Mouse (Mus musculus) T-helper 1 cell (primary cell): ENCODE measurements around the gene Celsr1.

Experiments
- in situ Hi-C: fragments of 300-600 bp; cut with MboI, MseI; formaldehyde crosslinking; loops from one replicate; pipeline ENCODE4 v1.15.1; 2025; ENCODE audit warnings: high pct_unique_total_duplicates

The Celsr1 gene

DNA sequence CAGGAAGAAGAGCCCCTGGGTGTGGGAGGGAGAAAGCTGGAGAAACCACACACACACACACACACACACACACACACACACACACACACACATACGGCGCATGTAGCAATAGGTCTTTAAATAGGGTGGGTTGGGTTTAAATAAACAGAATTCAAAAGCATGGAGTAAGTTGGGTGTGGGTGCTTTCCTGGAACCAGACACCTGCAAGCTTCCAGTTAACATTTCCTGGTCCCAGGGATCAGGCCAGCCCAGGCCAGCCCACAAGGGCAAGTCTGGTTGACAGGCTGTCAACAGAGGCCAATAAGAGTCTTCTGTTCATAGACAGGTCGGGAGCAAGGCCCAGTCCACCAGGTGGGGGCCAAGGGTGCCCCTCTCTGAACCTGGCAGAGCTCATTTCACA, 2.3 kb upstream of the Celsr1 start:
- in situ Hi-C loops = no loop called here

DNA sequence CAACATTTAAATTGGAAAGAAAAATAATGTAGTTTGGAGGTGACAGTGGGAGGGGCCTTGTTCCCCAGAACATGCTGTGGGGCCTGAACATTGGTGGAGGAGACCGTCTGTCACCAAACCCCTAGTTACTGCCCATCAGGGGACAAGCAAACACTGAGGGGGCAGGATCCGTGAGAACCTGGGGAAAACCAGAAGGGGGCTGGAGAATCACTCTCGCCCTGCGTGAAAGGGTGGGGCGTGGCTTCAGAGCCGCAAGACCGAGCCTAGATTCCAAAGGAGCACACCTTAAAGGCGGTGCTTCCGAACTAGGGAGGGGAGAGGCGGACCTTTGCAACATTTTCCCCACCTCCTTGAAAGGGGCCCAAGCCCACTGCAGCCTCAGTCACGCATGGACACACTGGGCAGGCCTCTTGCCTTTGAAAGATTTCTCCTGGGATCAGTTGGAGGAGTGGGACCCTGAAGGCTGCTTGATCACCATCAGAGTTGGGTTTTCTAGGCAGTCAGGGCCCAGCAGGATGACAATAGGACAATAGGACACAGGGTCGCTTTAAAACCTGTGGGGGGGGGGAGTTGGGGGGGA, 1.3 kb upstream of the Celsr1 start:
- in situ Hi-C loops = no loop called here

DNA sequence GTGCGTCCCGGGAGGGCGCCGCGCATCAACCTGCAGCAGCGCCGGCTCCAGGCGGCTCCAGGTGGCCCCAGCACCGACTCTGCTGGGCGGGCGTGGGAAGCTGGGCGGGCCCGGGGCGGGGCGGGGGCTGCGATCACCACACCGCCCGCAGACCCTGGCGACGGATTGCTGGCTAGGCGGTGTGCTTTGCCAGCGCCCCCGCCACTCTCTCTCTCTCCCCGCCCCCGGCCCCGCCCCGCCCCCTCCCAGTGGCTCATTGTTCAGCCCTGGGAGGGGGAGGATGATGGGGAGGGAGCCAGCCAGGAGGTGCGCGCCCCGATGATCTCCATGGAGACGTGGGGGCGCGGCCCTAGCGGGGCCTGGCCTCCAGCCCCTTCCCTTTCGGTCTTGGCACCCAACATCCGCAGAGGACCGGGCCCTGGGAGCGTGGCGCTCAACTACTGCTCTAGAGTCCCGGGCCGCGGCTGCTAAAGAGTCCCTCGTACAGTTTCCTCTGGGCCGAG, 495 bp upstream of the Celsr1 start:
- in situ Hi-C loops = no loop called here

DNA sequence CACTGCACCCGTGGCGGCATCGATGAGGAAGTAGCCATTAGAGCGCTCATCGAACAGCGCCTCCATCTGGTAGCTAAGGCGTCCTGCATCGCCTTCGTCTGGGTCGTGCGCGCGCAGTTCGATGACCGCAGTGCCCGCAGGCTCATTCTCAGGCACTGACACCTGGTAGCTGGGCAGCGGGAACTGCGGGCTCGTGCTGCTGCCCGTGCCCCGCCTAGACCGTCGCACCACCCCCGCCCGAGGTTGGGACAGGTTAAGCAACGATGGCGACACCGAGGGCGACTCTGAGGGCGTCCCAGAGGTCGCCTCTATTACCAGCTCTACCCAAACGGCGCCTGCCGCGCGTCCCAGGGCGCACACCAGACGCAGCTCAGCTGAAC, 776 bp downstream of the Celsr1 start:
- in situ Hi-C loops = no loop called here

DNA sequence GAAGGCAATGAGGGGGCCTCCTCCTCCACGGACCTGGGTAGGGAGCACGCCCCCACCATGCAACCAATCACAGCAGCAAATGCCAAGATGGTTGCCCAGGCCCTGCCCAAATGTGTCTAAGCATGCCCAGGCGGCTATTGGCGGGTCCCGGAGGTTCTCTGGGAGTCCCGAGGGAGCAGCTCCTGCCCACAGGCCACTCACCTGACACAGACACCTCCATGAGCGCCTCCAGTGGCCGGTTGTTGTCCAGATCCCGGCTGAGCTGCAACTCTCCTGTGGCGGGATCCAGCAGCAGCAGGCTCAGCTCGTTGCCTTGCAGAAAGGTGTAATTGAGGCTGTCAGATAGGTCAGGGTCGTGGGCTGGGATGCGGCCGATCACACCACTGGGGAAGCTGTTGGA, 3.6 kb downstream of the Celsr1 start:
- in situ Hi-C loops = no loop called here

DNA sequence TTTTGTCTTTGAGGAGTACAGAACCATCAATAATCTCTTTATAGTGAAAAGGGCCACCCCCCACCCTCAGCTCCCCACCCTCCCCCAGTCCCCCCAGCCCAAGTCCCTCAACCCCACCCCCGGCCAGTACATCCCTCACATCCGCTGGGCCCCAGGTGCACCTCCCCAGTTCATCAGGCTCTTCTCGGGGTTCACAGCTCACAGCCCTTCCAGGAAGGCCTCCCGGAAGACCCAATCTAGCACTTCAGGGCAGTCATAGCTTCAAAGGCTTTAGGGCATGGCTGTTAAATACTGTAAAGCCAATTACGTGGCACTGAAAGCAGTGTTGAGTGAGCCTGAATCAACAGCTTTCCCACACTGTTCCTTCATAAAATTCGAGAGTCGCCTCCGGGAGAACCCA, 5.7 kb downstream of the Celsr1 start:
- in situ Hi-C loops = no loop called here

DNA sequence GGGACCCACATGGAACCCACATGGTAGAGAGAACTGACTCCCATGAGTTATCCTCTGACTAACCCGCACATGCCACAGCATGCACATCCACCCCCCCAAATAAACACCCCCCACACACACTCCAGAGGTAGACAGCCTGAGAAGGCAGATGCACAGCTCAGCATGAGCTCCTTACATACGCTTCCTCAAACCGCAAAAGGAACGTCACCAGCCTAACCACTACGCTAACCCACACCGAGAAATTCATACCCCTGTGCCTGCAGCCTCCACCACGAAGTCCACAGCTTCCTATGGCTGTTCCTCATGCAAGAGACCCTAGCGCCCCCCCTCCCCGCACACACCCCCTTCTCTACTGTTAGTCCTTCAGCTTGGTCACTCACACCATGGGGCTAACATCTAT, 11.6 kb downstream of the Celsr1 start:
- in situ Hi-C loops = no loop called here

DNA sequence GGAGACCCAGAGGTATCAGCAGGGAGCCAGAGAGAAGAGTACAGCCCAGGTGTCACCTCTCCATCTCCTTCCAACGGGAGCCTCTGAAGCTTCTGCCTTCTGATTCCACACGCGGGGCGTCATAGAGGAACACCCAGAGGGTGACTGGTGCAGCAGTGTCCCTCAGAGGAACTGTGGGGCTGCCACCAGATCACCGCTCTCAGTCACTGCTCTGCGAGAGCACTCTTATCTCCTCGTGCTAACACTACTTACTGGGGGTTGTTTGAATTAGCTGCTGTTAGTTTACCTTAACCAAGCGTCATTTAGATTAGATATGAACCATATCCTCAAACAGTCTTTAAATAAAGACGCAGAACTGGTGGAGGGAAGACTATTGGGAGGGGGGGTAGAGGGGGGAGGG, 12.3 kb downstream of the Celsr1 start:
- in situ Hi-C loops = no loop called here

DNA sequence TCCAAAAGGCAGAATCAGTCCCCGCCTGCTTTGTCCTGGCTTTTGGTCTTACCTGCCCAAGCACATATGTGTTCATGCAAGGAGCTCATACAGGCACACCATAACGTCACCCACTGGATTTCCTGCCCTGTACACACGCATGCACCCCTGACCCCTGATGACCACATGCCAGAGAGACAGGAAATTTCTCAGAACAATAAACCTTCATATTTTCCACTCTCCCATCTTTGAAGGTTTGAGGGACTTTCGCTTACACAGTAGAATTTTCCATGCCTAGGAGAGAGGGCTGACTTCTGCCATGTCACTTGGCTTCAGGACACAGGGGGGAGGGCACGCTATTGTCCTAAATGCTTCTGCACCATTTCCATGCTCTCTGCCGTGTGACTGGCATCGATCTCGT, 13.6 kb downstream of the Celsr1 start:
- in situ Hi-C loops = no loop called here

DNA sequence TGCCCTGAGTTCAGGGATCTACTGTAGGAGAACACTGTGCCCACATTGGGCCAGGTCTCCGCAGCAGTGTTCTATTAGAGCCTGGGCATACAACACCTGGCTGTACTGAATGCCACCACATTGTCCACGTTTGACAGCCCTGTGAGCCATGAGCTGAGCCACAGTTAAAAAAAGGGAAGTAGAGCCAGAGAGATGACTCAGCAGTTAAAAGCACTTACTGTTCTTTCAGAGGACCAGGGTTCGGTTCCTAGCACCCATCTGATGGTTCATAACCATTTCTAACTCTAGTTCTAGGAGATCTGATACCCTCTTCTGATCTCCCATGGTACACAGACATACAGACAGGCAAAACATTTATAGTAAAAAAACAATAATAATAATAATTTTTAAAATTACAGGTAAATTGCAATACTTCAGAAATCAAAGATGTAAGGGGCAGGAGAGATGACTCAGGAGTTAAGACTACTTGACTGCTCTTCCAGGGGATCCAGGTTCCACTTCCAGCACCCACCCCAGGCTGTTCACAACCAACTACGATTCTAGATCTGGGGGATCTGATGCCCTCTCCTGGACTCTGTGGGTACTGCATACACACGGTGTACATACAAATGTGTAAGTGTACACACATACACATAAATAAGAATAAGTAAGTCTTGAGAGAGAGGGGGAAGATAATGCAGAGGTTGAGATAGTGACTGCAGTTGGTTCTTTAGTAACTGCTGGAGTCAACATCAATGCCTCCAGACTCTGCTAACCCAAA, 14.6 kb downstream of the Celsr1 start:
- in situ Hi-C loops = no loop called here

DNA sequence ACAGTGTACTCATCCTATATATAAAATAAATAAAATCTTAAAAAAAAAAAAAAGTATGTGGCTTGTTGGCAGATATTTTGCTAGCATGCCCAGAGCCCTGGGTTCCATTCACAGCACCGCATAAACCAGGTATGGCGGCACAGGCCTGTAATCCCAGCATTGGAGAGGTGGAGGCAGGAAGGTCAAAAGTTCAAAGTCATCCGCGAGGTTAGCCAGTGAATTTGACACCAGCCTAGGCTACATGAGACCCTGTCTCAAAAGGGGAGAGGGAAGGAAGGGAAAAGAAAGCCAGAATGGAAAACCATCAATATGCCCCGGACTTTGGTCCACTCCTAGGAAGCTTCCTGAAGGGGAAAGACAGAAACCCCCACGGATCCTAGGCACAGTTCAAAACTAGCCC, 16.2 kb downstream of the Celsr1 start:
- in situ Hi-C loops = no loop called here

DNA sequence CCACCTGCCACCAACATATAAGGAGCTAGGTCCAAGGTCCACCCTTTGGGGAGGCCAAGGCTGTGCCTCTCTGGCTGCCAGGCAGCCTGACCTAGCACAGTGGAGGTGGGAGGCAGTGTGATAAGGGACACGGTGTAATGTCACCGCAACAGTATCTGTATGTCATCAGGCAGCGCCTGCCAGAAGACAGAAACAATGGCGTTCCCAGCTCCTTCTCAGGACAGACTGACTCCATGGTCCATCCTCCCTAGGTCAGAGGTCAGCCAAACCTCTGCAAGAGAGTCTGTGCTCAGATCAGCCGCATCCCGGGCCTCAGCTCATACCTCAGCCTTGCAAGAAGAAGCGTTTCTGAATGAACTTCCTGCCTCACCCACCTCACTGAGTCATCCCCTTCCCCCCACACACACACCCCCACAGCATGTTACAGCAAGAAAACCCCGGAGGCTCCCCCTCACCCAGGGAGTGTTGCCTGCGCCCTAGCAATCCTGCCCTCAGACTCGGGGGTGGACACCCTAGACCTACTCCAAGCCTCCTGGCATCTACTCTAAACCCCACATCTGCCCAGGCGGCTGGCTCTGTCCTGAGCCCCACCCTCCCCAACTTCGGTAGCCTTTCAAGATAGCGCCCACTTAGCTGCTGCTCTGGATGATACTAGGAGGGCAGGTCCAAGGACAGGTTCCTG, 17.6 kb downstream of the Celsr1 start:
- in situ Hi-C loops = no loop called here

DNA sequence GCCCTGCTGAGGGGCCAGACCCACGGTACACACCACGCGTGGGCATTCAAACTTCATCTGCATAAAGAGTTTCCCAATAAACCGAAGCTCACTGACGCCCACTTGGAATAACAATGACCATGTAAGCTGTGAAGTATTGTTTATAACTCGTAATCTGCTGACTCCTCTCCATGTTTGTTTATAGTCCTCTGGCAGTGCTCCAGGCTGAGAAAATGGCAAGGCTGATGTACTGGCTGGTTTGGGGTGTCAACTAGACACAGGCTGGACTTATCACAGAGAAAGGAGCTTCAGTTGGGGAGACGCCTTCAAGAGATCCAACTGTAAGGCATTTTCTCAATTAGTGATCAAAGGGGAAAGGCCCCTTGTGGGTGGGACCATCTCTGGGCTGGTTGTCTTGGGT, 18.6 kb downstream of the Celsr1 start:
- in situ Hi-C loops = no loop called here

DNA sequence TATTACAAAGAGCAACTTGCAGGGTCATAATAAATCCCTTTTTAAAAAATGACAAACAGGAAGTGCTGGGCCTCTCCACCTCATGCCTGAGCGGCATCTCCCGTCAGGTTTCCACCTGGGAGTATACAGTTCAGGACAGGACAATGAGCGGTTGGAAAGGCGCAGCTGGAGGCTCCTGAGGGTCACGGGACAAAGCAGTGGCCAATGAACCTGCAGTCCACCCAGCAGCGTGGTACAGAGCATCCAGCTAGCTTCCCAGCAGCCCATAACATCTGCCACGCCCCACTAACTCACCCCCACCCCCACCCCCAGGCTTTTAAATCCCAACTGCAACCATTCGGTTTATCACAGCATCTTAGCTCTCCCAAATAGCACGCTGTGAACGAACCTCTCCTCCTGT, 19.9 kb downstream of the Celsr1 start:
- in situ Hi-C loops = no loop called here

DNA sequence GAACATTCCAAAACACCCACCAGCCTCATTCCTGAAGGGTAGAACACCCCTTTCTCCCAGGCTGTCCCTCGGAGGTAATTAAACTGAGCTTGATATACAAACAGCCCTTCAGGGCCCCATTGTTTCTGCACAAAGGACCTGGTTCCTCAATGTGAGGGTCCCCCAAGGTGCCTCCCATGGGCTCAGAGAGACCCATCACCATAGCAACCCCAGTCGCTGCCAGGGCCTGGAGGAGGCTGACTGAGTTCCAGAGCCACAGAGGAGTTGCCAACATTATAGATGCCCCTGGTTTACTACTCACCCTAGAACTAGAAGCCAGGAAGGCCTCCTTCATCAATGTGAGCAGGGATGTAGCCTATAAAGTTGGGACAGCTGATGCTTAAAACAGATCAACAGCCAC, 20.4 kb downstream of the Celsr1 start:
- in situ Hi-C loops = no loop called here

DNA sequence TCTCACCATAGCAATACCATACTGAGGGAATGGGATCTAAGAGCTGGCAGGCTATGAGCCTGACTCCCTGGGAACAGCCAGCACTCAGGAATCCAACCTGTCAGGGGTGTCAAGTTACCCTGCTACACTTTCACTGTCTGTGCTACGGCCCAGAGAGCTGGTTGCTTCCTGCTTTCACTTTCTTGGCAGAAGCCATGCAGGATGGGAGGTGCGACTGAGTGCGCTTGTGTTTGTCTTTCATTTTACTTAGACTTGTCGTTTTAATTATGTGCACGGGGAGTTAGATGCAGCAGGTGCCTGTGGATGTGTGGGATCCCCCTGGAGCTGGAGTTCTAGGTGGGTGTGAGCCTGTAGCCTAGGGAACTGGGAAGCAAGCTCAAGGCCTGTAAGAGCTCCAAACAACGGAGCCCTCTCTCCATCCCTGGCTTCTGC, 25.9 kb downstream of the Celsr1 start:
- in situ Hi-C loops = no loop called here

DNA sequence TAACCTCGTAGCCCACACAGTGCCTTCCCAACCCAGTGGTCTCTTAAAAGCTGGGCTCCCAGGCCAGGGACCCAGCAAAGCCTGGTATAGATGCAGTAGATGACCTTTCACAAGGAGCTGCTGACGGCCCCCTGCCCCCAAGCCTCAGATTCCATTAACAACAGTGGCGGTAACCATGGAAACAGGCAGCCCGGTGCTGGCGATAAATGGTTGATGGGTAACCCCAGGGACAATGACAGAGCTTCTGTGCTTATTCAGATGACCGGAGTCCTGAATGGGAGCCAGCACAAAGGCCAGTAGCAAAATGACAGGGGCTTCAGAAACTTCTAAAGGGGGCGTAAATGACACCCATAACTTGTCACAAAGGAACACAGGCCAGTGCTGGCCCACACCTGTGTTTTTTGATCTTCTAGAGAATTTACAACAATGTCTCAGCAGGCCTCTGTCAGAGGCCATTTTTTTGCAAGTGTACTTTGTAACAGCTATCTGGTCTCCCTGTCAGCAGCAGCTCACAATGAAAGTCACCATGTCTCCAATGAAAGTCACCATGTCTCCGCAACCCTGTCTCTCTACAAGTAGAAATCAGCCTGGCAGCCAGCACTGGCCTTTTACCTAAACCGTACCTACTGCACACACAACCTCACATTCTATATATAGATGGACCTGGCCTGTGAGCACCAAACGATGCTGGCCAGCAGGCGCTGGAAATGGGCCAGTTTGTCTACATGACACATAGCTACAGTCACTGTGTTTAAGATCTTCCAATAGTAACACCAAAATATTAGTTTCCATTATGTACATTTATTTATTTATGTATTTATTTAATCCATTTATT, 27.7 kb downstream of the Celsr1 start:
- in situ Hi-C loops = no loop called here

DNA sequence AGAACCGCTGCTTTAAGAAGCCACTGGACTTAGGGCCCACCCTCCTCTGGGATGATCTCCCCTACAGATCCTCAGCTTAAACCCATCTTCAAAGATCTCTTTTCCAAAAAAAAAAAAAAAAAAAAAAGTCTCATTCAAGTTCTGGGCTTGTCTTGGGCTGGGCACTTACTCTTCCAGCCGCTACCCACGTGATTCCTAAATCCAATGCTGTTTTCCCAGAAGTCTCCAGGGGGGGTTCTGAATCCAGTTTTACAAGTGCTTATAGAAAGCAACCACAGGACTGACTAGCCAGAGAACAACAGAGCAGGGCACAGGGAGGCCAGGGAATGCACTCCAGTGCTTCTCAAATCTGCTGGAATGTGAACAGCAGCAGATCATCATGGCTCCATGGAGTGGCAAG, 29.5 kb downstream of the Celsr1 start:
- in situ Hi-C loops = no loop called here

DNA sequence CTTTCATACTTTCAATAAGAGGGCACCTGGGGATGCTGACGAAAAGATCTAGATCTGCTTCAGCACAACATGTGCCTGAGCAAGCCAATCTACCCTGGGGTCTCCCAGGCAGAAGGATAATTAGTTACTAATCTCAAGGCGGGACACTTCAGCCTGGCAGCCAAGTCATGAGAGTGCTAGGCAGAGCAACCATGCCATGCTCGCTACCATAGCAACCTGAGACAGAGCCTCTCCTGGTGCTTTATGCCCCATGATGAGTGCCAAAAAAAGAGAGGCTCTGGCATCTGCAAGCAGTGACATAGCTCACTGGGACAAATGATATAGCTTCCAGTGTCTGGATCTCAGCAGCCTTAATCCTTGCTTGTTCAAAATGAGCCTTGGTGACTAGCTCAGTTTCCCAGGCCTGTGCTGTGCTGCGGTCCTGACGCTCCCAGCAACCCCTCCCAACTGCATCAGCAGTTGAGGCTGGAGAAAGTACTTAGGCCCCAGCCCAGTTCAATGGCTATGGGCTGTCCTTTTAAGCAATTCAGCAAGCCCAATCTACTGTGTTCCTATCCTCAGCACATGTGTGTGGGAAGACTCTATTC, 32.8 kb downstream of the Celsr1 start:
- in situ Hi-C loops = no loop called here

DNA sequence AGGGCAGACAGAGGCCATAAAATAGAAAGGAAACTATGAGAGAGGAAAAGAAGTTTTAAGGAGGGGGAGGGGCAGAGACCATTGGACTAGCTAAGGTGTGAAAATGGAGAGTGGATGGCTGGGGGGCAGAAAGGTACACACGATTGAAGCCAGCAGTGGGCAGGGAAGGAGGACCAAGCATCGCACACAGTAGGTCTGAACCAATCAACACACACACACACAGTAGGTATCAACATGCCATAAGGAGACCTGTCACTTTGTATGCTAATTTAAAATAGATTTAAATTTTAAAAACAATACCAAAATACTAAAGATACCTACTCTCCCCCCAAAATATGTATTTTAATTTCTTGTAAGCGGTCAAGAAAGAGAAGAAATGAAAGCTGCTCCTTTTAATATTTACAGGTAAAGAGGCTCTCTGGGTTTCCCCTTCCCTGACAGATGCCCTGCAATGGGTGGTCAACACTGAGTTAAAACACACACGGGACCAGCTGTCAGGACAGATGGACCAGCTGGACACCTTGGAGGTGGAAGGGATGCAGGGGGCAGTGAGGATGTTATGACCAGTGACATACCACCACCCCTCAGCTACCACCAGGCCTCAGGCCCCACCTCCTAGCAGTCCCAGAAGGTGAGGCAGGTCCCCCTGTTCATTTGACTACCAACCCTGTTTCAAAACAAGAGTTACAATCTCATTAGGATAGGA, 34.9 kb downstream of the Celsr1 start:
- in situ Hi-C loops = no loop called here
